In the genomic region with DNA sequence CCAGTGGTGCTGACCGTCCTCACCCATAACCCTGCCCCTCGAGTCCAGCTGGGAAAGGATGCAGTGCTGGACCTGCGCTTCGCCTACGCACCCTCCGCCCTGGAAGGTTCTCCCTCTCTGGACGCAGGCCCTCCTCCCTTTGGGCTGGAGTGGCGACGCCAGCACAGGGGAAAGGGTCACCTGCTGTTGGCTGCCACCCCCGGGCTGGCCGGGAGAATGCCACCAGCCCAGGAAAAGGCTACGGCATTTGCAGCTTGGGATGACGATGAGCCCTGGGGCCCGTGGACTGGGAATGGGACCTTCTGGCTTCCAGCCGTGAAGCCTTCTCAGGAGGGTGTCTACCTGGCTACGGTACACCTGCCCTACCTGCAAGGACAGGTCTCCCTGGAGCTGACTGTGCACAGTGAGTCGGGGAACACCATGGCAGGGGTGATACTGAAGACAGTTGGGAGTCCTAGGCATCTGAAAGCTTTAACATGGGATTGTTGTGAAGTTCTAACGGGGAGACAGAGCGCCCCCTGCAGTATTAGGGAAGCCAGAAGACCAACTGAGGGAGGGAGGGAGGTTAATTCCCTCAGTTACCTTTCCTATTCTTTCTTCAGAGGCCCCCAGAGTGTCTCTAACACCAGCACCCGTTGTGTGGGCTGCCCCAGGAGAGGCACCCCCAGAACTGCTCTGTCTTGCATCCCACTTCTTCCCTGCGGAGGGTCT, we compare ENCODE assay signal across 13 mouse cellular contexts. TPM values are rescaled to one million over a fixed set of nuclear protein-coding genes. Genes with fewer than 3 reads are reported as not detected.
DNase-seq lines count a peak whose midpoint lies in the region; ATAC-seq and TF ChIP-seq lines count a peak whose summit lies in the region.
"Had no signal": no experiment of that assay in that cellular context is flagged by ENCODE, and none has a peak within 500 bp of the region (broad histone marks: within the 10 kb centered on the region; RNA-seq: fewer than 3 reads in every experiment).

No protein-coding gene starts in this region.

- peak; percentile 40 for DNase-seq in CD4-positive, CD25-positive, alpha-beta regulatory T cell, adult 2 months (ENCODE audit: low read depth, low spot score)
- no peak for DNase-seq in kidney, adult 2 months
- DNase-seq in kidney, adult 9 months, result no peak
- DNase-seq in testis, postnatal 10 days (ENCODE audit: low spot score), result peak; percentile 47
- no peak for DNase-seq in testis, postnatal 14 days (ENCODE audit: low spot score)
- no peak for DNase-seq in neural tube, embryonic 10.5 days (ENCODE audit: extremely low spot score, low spot score)
- DNase-seq in retina, postnatal 1 day, result no peak
- DNase-seq: right cerebral cortex, postnatal 25 days had no signal

- H3K27ac ChIP-seq in kidney, adult 2 months (ENCODE audit: insufficient read depth, low read depth, low read length), result no peak overlapping the region
- H3K27ac ChIP-seq: hindbrain, embryonic 12.5 days; midbrain, embryonic 15.5 days; neural tube, embryonic 15.5 days had no signal

- no peak for ATAC-seq in CD4-positive, CD25-positive, alpha-beta regulatory T cell, adult 4 months
- ATAC-seq: midbrain, embryonic 15.5 days had no signal

- TF ChIP-seq POLR2A in kidney, adult 2 months (IDR thresholded peaks at IDR 0.05; ENCODE audit: low read depth, low read length), result no peak

- 0 out of 2 replicates have a peak, but pooled peaks have one; percentile 10 for TF ChIP-seq CTCF in kidney, adult 2 months (conservative IDR thresholded peaks at IDR 0.05; ENCODE audit: insufficient read depth, insufficient read length, low read depth, low read length)

- no peaks in the 10 kb centered on the region for H3K36me3 ChIP-seq in kidney, adult 2 months (ENCODE audit: control insufficient read depth, insufficient read depth, low read length)
- H3K36me3 ChIP-seq: midbrain, embryonic 15.5 days had no signal

- no peaks in the 10 kb centered on the region for H3K27me3 ChIP-seq in kidney, adult 2 months (replicated peaks; ENCODE audit: control insufficient read depth, insufficient read depth, low read length)
- H3K27me3 ChIP-seq: heart, embryonic 12.5 days; hindbrain, embryonic 12.5 days; midbrain, embryonic 15.5 days; neural tube, embryonic 15.5 days had no signal

- H3K4me1 ChIP-seq in kidney, adult 2 months (ENCODE audit: control insufficient read depth, insufficient read depth, low read length), result no peaks in the 10 kb centered on the region

- WGBS in kidney, adult 2 months, result 83% methylated on average over 21 of the region's 21 CpGs

- no peak overlapping the region for H3K4me3 ChIP-seq in kidney, adult 2 months (ENCODE audit: insufficient read depth, low read depth, low read length)
- H3K4me3 ChIP-seq: heart, embryonic 12.5 days; hindbrain, embryonic 12.5 days; midbrain, embryonic 15.5 days; neural tube, embryonic 15.5 days had no signal

RNA-seq across cellular contexts. Expression of a gene that starts 3.8 kb away (rescaled TPM):
- 10 to 100 TPM; 30.2 to 31.4 TPM for polyA plus RNA-seq in CD4-positive, CD25-positive, alpha-beta regulatory T cell, adult 4 months (2017; shearing (Covaris generic))
- 61.8 and 78.6 TPM in 2 replicates for polyA plus RNA-seq in kidney, adult 2 months (2012; rRNA removed)

RNA-seq across cellular contexts. Expression of a gene that starts 9.9 kb away (rescaled TPM):
- 1 to 10 TPM; 3.6 to 3.8 TPM for polyA plus RNA-seq in CD4-positive, CD25-positive, alpha-beta regulatory T cell, adult 4 months (2017; shearing (Covaris generic))
- polyA plus RNA-seq in kidney, adult 2 months (2012; rRNA removed), result 31.6 and 54.0 TPM in 2 replicates

RNA-seq across cellular contexts. Expression of a gene that starts 9.9 kb away (rescaled TPM):
- 100 to 1,000 TPM; 348 to 555 TPM for polyA plus RNA-seq in CD4-positive, CD25-positive, alpha-beta regulatory T cell, adult 4 months (2017; shearing (Covaris generic))
- 106 and 112 TPM in 2 replicates for polyA plus RNA-seq in kidney, adult 2 months (2012; rRNA removed)

RNA-seq across cellular contexts. Expression of a gene that starts 14.6 kb away (rescaled TPM):
- 100 to 1,000 TPM; 121 to 141 TPM for polyA plus RNA-seq in CD4-positive, CD25-positive, alpha-beta regulatory T cell, adult 4 months (2017; shearing (Covaris generic))
- polyA plus RNA-seq in kidney, adult 2 months (2012; rRNA removed), result 27.4 and 41.1 TPM in 2 replicates

RNA-seq across cellular contexts. Expression of a gene that starts 14.9 kb away (rescaled TPM):
- 10 to 100 TPM; 11.5 to 14.3 TPM for polyA plus RNA-seq in CD4-positive, CD25-positive, alpha-beta regulatory T cell, adult 4 months (2017; shearing (Covaris generic))
- polyA plus RNA-seq in kidney, adult 2 months (2012; rRNA removed), result 15.3 and 16.0 TPM in 2 replicates

Comparison
In these comparisons a context has a peak if more than half of its experiments do, and no peak if none do; other contexts are left out.
1. DNase-seq: peak in CD4-positive, CD25-positive, alpha-beta regulatory T cell, adult 2 months (single experiment) and testis, postnatal 10 days (single experiment); none in kidney, adult 2 months (single experiment), kidney, adult 9 months (single experiment), testis, postnatal 14 days (single experiment), neural tube, embryonic 10.5 days (single experiment) and retina, postnatal 1 day (single experiment).